Mouse (Mus musculus) cerebellum, postnatal 25 days (tissue): ENCODE measurements around the gene Ltb.

Experiments
- DNase-seq, 2 experiments: peaks; one replicate each; pipeline ENCODE4 v3.0.0; 2021; ENCODE audit warnings: mixed read lengths in 2 of 2

Gene Ltb

DNA sequence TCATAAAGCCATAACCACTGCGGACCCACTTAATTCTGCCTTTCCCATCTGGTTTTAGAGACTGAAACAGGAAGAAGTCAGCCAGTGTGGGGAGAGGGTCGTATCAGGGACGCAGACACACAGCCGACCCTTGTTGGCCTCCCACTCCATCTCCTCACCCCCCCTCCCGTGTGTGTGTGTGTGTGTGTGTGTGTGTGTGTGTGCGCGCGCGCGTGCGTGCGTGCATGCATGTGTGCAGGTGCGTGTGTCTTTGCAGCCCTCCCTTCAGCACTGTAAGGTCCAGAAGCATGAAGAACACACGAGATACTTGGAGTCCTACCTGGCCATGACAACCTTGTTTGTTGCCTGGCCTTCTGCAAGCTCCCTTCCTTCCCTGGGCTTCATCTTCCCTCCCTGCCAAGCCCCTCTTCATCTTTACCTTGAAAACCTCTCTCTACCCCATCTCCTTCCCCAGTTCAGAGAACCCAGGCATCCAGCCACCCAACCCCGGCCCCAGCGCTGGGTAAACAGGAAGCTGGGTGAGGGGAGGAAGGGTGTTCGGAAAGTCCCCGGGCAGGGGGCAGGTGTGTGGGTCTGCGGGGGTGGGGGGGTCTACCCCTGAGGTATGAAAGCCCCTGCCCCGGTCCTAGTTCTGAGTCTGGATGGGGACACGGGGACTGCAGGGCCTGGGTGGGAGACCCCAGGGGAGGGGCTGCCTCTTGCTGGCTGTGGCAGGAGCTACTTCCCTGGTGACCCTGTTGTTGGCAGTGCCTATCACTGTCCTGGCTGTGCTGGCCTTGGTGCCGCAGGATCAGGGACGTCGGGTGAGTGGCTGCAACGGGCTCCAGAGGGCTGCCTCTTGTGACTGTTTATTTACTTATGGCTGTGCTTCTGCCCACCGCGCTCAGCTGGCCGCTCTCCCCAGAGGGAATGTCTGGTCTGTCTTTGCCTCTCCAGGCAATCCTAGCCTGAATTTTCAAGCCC is at the start of gene Ltb:
Gene Ltb, plus strand, starts transcription at position 559 of the 963 bp plus-strand sequence.
- DNase-seq = no peak

- DNase-seq = no peak
Measured at GRCm38 (mm10) chr17:35146139-35146538, 48.1 kb upstream of the Ltb start.

- DNase-seq = no peak
Measured at GRCm38 (mm10) chr17:35147348-35147747, 46.9 kb upstream of the Ltb start.

- no peak for DNase-seq
Measured at GRCm38 (mm10) chr17:35147922-35148639, 46.2 kb upstream of the Ltb start.

GRCm38 (mm10) chr17:35152121-35152520 is 42.1 kb upstream of the Ltb start:
- DNase-seq = no peak

DNA sequence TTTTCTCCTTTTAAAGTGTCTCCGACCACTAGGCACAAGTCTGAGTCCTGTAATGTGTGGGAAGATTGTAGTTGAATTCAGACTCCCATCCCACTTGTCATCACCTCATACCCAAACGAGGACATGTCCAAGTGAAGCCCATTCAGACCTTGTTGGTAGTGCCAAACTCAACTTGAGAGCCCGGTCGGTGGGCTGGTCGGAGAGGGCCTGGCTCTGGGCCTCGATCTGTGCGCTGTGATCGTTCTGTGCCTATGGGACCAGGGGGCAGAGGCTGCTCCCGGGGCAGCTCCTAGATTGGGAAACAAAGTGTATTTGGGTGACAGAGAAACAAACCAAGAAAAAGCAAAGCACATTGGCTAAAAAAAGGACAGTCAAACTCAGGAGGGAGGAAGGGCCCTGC is 41.2 kb upstream of the Ltb start:
- DNase-seq = no peak

GRCm38 (mm10) chr17:35153931-35154330 is 40.3 kb upstream of the Ltb start:
- DNase-seq = no peak

DNA sequence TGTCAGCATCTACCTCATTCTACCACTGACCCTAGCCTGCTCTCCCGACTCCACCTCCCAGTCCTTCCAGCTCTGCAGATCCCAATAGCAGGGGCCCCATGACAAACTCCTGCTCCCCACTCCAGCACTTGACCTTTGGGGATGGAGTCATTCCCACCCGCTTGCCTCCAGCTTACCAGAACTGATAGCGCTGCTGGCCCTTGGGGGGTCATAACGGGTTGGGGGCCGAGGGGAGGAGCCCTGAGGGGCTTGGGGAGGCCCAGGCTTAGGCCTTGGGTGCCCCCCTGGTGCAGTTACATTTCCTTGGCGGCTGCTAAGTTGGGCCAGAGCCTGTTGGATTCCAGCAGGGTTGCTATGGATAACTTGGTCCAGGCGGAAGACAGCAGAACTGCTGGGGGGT is 39.6 kb upstream of the Ltb start:
- DNase-seq = peak in 1 of 2 experiments; percentile 15

DNA sequence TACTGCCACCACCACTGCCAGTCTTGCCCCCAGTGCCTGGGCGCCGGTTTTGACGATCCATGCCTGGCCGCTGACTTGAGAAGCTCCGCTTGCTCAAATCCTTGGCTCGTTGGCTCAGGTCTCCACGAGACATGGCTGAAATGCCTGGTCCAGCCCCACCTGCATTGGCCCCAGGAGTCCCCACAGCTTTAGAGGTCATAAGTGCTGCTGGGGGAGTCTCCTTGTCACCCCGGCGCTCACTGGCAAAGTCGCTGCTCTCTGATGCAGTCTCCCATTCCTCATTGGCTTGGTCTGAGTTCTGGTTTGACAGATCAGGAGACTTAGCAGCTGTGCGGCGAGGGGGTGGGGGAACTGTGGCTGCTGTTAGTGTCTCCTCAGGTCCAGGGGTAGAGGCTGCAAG is 38.8 kb upstream of the Ltb start:
- DNase-seq = peak in 1 of 2 experiments; percentile 26

GRCm38 (mm10) chr17:35156461-35157200 is 37.6 kb upstream of the Ltb start:
- DNase-seq = no peak

- DNase-seq = no peak
Measured at GRCm38 (mm10) chr17:35157254-35157653, 37.0 kb upstream of the Ltb start.

- no peak for DNase-seq
Measured at GRCm38 (mm10) chr17:35157661-35158175, 36.5 kb upstream of the Ltb start.

DNA sequence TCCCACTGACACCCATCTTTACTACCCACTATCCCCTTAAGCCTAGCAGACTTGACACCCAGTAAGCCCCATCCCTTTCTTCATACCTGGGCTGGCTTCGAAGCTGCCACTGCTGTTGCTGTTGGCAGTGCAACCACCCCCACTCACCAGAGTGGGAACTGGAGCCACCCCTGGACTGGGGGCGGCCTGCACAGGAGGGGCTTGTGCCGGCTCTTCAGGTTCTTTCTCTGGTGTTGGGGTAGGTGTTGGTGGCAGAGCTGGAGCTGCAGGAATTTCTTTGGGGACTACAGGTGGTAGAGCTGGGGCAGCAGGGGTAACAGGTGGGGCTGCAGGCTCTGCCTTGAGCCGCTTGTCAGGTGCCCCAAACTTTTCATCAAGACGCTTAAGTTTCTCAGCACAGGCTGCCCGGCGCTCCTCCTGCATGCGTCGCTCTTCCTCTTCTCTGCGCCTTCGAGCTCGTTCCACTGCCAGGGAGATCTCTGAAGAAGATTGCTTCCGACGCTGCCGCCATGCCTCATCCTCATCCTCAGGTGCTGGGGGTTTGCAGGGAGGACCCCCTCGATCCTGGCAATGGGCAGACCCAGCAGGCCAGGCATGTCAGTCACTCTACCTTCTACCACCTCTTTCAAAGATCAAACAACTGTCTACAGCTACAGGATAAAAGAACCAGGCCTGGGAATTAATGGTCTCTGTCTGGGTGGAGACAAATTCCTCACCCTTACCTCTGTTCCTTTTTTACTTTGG is 35.2 kb upstream of the Ltb start:
- DNase-seq = no peak

DNA sequence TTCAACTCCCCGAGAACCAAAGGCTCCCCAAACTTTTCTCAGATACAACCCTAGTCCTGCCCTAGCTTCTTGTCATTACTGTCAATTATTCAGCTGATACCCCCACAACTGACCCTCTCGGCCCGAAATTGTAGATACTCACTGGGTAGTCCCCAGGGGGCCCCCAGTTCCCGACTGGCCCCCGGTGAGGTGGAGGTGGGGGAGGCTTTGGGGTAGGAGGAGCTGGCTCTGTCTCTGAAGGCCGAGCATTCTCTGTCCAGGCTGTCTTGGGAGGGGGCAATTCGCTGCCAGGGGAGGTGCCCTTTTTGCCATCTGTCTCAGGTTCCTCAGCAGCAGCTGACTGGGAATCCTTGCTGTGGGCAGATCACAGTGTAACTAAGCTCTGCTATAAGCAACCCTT is 34.6 kb upstream of the Ltb start:
- peak in 1 of 2 experiments; percentile 51 for DNase-seq

GRCm38 (mm10) chr17:35161421-35161820 is 32.8 kb upstream of the Ltb start:
- no peak for DNase-seq

DNA sequence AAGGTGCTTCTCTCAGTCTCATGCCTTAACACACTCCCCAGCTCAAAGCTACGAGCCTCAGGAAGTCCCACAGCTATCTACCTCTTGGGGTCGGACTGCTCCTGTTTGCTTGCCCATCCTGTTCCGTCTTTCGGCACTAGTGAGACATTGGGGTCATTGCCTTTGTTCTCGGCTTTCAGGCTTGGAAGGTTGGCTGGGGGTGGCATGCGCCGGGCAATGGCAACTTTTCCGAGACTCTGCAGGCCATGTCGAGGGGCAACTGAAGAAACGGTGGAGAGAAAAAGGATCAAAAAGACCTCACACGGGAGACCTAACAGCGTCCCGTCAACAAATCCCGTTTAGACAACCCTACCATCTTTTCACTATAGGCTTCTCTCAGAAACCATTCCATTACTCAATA is 32.1 kb upstream of the Ltb start:
- no peak for DNase-seq

- peak; percentile 34 to 63 for DNase-seq
Measured at GRCm38 (mm10) chr17:35162730-35163129, 31.5 kb upstream of the Ltb start.

DNA sequence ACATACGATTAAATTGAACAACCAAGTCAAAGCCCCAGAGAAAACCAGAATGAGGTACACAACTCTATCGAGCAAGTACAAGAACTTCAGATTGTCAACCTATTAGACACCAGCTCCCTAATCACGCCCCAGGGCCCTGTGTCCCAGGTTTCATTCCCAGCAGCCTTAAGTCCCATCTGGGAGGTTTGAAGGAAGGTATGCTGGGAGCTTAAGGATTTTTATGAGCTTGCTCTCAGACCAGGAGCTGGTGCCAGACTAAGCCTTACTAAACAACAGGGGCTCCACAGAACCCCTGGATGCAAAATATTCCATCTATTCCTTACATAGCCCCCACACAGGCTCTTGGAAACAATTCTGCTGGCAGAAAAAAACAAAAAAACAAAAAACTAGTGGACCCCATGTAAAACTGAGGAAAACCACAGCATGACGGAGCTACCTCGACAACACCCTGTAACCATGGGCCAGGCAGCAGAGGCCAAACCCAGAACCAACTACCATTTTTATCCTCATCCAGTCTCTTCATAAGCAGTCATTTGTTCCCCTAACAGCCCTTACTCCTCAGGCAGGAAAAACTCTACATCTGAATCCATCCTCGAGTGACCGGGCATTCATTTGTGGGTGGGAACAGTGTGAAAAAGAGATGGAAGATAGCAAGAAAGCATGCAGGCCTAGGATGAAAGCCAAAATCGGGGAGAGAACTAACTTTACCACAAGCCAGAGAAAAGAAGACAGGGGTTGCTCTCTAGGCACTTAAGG is 30.7 kb upstream of the Ltb start:
- DNase-seq = no peak

GRCm38 (mm10) chr17:35164218-35164567 is 30.0 kb upstream of the Ltb start:
- no peak for DNase-seq

DNA sequence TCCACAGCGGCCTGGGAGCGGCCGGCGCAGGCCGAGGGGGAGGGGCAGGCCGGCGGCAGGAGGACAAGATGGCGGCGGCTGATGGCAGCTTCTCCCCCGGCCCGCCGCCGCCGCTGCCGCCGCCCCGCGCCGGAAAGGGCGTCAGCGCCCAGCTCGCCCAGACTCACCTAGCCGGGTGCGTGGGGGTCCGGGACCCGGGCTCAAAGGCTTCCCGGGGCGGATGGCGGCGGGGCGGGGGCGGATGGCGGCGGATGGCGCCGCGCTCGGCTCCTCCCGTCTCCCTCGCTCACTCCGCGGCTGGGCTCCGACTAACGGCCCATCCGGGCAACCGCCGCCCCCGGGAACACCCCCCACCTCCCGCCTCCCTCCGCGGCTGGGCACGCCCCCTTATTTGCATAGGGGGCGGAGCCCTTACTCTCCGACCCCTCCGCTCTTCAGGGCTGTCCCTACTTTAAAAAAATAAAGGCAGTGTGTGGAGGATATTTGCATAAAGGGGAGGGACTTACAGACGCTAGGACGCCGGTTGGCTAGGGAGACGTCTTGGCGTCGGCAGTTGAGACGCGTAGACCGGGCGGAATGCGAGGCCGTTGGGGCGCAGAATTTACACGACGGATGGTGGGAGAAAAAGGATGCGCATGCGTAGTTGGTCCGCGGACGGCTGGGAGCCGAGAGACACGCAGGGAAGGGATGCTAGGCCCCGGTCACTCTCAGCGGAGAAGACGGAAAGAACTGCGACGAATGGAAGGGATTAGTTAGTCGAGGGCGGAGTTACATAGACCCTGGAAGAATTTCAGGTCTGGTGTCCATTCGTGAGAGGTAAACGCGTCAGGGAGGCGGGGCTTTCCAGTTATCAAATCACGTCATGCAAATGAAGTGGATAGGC is 29.4 kb upstream of the Ltb start, which contains the start of gene Prrc2a:
Gene Prrc2a, minus strand, starts transcription at position 330 of the 883 bp plus-strand sequence.
- DNase-seq = peak; percentile 98 to 99
